Mouse (Mus musculus): ENCODE data around the gene Shkbp1.

DNA sequence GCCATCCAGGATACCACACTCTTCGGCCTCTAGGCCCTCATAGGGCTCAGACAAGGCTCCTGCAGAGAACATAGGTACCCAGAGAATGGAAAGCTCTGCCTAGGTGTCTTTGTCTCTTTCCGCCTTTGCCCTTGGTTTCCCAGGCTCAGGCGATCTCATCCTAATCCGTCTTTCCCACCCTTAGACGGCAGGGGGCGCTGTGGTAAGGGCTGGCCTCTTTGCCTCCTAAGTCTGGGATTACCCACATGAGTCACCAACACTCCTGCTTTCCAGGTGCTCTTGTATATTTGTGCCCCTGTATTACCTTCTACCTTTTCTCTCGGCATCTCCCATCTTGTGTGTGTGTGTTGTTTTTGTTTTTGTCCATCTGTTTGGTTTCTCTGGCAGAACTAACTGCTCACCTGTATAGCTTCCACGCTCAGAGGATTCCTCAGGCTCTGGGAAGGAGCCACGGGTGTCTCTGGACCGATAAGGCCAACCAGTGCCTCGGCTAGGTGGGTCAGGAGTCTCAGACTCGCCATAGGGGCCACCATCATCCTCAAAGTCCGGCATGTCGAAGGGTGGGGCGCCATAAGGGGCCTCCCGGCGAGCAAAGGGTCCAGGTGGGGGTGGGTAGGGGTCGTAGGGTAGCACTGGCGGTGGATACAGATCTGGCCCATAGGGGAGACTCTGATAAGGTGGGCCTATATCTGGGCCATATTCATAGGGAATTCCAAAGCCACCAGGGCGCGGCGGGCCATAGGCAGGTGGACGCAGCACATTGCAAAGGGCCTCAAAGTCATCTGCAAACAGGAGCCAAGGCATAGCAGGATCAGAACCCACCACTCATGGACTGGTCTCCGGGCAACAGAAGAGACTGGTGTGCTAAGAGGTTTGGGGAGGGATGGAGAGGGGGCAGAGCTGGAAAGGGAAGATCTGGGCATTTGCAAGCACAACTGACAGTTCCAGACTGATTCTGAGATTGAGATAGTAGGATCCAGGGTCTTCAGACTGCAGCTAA, 49.4 kb downstream of the Shkbp1 start:
- TF ChIP-seq CTCF (IDR thresholded peaks at IDR 0.05; ENCODE audit: low read depth) (peak; percentile 72), EP300 (IDR thresholded peaks at IDR 0.05; ENCODE audit: low read depth) (no peak)
